Mouse (Mus musculus): ENCODE data around the gene Tdrd3. TPM values are rescaled to one million over a fixed set of nuclear protein-coding genes. Genes with fewer than 3 reads are reported as not detected.

The Tdrd3 gene
- polyA plus RNA-seq (2011; ENCODE audit: insufficient read length, low read depth, missing spikeins), result 24.2 and 32.6 TPM in 2 replicates

DNA sequence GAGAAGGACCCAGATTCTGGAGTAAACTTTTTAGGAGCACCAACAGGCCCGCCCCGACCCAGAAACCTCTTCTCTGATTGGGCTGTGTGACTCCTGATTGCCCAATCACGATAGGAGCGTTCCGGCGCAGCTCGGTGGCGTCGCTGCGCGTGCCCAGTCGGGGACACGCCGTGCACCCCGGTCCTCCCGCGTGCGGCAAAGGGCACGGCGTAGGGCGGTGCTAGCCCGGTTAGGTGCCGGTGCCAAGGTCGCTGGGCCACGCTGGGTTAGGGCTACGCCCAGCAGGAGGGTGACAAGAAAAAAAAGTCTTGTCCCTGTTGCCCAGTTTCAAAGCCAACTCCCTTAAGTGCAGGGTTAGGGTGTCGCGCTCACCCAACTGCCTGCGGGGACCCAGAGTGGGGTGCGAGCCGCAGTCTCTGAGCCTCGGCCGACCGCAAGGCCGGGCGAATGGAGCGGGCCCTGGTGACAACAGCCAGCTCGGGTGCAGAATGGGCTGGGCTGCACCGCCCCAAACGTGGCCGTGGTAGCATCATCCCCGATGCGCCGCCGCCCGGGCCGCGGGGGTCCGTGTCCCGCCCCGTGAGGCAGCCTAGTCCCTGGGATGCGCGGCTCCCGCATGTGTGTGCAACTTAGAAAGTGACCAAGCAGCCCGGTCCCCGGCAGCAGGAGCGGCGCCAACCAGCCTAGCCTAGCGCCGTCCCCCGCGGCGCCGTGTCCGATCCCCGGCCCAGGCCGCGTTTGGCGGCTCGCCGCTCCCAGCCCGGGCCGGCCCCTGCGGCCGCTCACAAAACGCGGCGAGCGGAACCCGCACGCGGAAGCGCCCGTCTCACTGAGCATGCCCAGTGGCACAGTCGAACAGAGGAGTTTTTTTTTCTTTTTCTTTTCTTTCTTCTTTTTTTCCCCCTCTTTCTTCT is at the start of gene Tdrd3:
Gene Tdrd3, plus strand, starts transcription at position 832 of the 914 bp plus-strand sequence.
- Histone ChIP-seq H3K4me1 (ENCODE audit: control insufficient read depth, insufficient read depth, low read length) (0 out of 2 replicates have a peak, but pooled peaks cover 3% of the 10 kb centered on the region), H3K4me3 (ENCODE audit: insufficient read depth, low read length) (peak within 1 kb of the TSS; percentile 95), H3K27ac (ENCODE audit: insufficient read depth, low read length) (peak within 1 kb of the TSS; percentile 96)
- TF ChIP-seq CTCF (IDR thresholded peaks at IDR 0.05; ENCODE audit: borderline replicate concordance, insufficient read depth, low read length) (no peak), POLR2A (IDR thresholded peaks at IDR 0.05; ENCODE audit: low read depth, low read length) (peak; percentile 87)

DNA sequence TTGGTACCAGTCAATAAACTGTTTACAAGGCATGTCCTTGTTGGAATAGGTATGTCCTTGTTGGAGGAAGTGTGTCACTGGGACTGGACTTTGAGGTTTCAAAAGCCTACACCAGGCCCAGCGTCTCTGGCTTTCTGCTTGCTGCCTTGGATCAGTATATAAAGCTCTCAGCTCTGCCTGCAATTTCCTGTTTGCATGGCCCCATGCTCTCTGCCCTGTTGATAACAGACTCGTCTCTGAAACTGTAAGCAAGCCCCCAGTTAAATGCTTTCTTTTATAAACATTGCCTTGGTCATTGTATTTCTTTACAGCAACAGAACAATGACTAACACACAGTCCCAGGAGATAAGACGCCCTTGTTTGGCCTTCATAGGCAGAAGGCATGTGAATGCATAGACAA is 49.3 kb upstream of the Tdrd3 start:
- Histone ChIP-seq H3K4me1 (ENCODE audit: control insufficient read depth, insufficient read depth, low read length) (no peaks in the 10 kb centered on the region), H3K27ac (ENCODE audit: insufficient read depth, low read length) (no peak overlapping the region), H3K4me3 (ENCODE audit: insufficient read depth, low read length) (no peak overlapping the region)
- no peak for TF ChIP-seq CTCF (IDR thresholded peaks at IDR 0.05; ENCODE audit: borderline replicate concordance, insufficient read depth, low read length)
- no peak for TF ChIP-seq POLR2A (IDR thresholded peaks at IDR 0.05; ENCODE audit: low read depth, low read length)

DNA sequence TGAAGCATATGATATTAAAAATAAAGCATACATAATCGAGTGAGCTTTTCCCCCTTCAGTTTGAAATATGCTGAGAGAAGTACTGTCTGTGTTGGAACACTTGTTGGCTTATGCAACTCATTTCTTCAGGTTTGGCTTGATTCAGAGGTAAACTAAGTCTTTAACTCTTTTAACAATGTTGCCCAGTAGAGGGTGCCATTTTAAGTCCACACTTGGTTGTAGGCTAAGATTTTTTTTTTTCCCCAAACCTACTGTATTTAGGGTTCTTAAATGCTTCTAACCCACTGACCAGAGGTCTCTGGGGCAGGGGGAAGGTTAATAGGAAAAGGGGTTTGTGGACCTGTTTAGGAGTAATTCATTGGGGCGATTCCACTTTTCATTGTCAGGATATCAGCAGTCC is 33.4 kb upstream of the Tdrd3 start:
- no peak for TF ChIP-seq CTCF (IDR thresholded peaks at IDR 0.05; ENCODE audit: borderline replicate concordance, insufficient read depth, low read length)
- Histone ChIP-seq H3K4me1 (ENCODE audit: control insufficient read depth, insufficient read depth, low read length) (no peaks in the 10 kb centered on the region), H3K27ac (ENCODE audit: insufficient read depth, low read length) (no peak overlapping the region), H3K4me3 (ENCODE audit: insufficient read depth, low read length) (no peak overlapping the region)

DNA sequence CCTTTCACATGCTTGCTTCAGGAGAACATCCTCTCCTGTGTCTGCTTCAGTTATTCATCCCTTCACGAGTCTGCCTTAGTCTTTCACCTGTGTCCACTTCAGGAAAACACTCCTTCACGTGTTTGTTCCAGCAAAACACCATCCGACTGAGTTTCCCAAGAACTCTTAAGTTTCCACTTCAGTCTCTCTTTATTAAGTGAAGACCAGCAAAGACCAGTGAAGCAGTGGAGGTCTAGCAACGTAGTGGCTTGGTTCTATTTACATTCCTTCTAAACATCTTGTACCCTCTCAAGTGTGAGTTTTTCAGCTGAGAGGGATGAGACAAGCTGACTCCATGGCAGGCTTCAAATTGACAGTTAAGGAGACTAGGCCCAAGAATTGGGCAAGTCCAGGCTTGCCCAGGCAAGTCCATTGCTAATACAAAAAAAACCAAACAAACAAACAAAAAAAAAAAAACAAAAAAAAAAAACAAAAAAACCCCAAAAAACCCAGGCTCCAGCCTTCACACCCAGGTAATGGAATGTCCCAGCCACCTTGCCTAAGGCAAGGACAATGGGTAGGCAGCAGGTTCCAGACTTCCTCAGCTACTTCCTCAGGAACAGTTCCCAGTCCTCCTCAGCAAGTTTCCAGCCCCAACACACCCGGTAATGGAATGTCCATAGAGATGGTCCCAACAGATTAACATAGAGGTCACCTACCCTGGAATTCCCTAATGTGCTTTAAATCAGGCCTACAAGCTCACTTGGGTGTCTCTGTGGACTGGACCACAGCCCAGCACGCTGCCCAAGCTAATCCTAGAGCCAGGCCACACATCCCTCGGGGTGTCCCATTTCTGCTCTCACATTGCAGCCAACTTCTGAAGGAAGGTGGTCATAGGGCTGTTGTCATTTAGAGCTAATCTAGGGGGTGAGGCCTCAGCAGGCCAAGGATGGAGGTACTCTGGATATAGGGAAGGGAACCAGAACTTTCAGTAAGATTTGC is 31.9 kb upstream of the Tdrd3 start:
- no peak overlapping the region for H3K27ac ChIP-seq (ENCODE audit: insufficient read depth, low read length)
- H3K4me1 ChIP-seq (ENCODE audit: control insufficient read depth, insufficient read depth, low read length), result no peaks in the 10 kb centered on the region
- TF ChIP-seq CTCF (IDR thresholded peaks at IDR 0.05; ENCODE audit: borderline replicate concordance, insufficient read depth, low read length) (no peak), POLR2A (IDR thresholded peaks at IDR 0.05; ENCODE audit: low read depth, low read length) (no peak)
- H3K4me3 ChIP-seq (ENCODE audit: insufficient read depth, low read length), result no peak overlapping the region

DNA sequence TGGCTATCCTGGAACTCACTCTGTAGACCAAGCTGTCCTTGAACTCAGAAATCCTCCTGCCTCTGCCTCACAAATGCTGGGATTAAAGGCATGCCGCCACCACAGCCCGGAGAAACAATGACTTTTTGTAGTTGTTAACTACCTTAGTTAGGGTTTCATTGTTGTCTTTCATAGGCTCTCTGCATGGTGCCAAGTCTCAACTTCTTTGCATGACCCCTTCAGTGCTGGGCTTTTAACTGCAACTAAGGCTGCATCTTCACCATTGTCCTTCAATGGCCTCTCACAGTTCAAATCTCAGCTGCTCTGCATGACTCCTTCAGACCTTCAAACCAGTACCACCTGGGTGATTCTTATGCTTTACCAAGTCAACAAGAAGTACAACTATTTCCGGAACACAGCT is 23.3 kb upstream of the Tdrd3 start:
- no peak overlapping the region for H3K4me3 ChIP-seq (ENCODE audit: insufficient read depth, low read length)
- TF ChIP-seq POLR2A (IDR thresholded peaks at IDR 0.05; ENCODE audit: low read depth, low read length) (no peak), CTCF (IDR thresholded peaks at IDR 0.05; ENCODE audit: borderline replicate concordance, insufficient read depth, low read length) (no peak)
- H3K4me1 ChIP-seq (ENCODE audit: control insufficient read depth, insufficient read depth, low read length), result no peaks in the 10 kb centered on the region
- no peak overlapping the region for H3K27ac ChIP-seq (ENCODE audit: insufficient read depth, low read length)

DNA sequence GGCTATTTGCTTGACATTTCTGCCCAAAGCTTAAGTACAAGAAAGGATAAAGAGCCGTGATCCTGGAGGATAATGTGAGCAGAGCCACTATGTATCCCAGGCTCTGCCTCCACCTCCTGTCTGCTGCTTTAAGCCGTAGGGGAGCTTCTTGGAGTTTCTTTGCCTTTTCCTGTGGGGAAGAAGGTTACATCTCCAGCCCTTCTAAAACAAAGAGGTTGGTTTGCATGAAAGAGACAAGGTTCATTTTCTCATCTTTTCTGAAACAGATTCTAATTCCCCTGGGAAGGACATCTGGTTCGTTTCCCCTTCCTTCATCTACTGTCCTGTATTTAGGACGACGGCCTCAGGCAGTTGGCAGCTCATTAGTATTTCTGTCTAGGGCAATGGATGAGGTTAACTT is 19.8 kb upstream of the Tdrd3 start:
- Histone ChIP-seq H3K27ac (ENCODE audit: insufficient read depth, low read length) (no peak overlapping the region), H3K4me3 (ENCODE audit: insufficient read depth, low read length) (no peak overlapping the region), H3K4me1 (ENCODE audit: control insufficient read depth, insufficient read depth, low read length) (no peaks in the 10 kb centered on the region)
- TF ChIP-seq POLR2A (IDR thresholded peaks at IDR 0.05; ENCODE audit: low read depth, low read length), result no peak

DNA sequence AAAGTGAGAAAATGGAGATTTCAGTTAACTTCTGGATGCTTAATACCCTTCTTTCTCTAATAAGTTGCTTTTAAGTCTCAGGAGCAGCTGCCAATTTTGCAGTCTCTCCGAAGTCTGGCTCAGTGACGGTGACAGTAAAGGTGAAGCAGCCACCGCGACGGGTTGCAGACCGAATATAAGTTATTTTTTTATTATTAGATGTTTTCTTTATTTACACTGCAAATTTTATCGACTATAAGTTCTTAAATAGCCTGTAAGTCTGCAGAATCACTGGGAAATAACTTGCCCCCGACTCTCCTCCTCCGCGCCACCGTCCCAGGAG is 992 bp upstream of the Tdrd3 start:
- no peak overlapping the region for H3K27ac ChIP-seq (ENCODE audit: insufficient read depth, low read length)

DNA sequence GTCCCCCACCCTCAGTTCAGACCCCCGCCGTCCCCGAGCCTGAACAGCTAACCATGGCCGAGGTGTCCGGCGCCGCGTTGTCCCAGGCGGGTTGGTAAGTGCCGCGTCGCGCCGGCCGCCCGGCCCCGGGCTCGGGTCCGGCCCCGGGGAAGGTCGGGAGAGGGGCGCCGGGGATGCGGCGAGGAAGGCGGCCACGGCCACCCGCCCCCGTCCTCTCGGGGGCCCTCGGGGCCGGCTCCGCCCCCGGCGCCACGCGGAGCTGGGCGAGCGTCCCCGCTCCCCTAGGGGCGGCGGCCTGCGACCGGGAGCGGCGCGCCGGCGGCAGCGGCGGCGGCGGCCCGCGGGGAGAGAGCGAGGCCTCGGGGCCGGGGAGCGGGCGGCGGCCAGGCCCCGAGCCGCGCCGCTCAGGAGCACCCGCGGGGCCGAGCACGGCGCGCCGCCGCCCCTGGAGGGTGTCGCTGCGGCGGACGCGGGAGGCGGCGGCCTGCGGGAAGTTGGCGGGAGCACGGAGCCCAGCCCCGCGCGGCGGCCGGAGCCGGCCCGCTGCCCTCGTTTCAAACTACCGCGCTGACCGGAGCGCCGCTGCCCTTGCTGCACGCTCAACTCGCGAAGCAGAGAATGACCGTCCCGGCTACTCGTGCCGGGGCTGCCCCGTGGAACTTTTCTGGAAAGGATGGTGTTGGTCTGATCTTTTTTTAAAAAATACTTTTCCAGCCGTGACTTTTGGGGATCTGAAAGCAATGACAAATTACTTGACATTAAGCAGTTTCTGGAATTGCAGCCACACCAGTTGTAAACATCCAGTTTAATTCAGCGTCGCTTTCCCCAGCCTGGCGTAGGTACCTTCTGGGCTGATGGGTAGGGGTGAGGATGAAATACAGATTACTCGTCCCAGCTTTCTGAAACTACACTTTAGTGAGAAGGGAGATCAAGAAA is 584 bp downstream of the Tdrd3 start:
- 0 out of 2 replicates have a peak, but pooled peaks cover 3% of the 10 kb centered on the region for H3K4me1 ChIP-seq (ENCODE audit: control insufficient read depth, insufficient read depth, low read length)
- peak; percentile 38; the same call in 1 of the 2 replicates for TF ChIP-seq POLR2A (IDR thresholded peaks at IDR 0.05; ENCODE audit: low read depth, low read length)
- no peak for TF ChIP-seq CTCF (IDR thresholded peaks at IDR 0.05; ENCODE audit: borderline replicate concordance, insufficient read depth, low read length)
- peak overlapping the region; percentile 96 for H3K27ac ChIP-seq (ENCODE audit: insufficient read depth, low read length)
- peak overlapping the region; percentile 95 for H3K4me3 ChIP-seq (ENCODE audit: insufficient read depth, low read length)

More for the DNA sequence above, 992 bp upstream of the Tdrd3 start:
- 0 out of 2 replicates have a peak, but pooled peaks cover 3% of the 10 kb centered on the region for H3K4me1 ChIP-seq (ENCODE audit: control insufficient read depth, insufficient read depth, low read length)
- TF ChIP-seq POLR2A (IDR thresholded peaks at IDR 0.05; ENCODE audit: low read depth, low read length), result no peak; the same call in 1 of the 2 replicates
- TF ChIP-seq CTCF (IDR thresholded peaks at IDR 0.05; ENCODE audit: borderline replicate concordance, insufficient read depth, low read length), result no peak
- peak overlapping the region; percentile 41 for H3K4me3 ChIP-seq (ENCODE audit: insufficient read depth, low read length)

DNA sequence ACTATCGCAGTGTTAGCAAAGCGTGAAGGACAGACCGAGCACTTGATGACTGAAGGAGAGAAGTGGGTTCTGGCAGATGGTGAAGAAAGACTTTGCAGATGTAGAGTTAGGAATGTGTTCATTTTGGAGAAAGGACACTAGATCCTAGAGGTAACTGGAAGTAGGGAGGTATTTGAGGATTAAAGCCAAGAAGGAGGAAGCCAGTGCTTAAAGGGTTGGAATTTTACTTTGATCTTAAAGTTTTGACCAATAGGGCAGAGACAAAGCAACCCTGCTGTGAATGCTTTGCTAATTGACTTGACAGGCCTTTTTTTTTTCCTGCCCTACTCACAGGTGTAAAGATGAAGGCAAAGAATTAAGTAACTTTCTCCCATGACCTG is 1.2 kb downstream of the Tdrd3 start:
- no peak for TF ChIP-seq CTCF (IDR thresholded peaks at IDR 0.05; ENCODE audit: borderline replicate concordance, insufficient read depth, low read length)
- peak; percentile 23; the same call in 1 of the 2 replicates for TF ChIP-seq POLR2A (IDR thresholded peaks at IDR 0.05; ENCODE audit: low read depth, low read length)
- peak overlapping the region; percentile 96 for H3K27ac ChIP-seq (ENCODE audit: insufficient read depth, low read length)
- H3K4me1 ChIP-seq (ENCODE audit: control insufficient read depth, insufficient read depth, low read length), result 0 out of 2 replicates have a peak, but pooled peaks cover 3% of the 10 kb centered on the region
- peak overlapping the region; percentile 95 for H3K4me3 ChIP-seq (ENCODE audit: insufficient read depth, low read length)
